Mouse (Mus musculus): ENCODE results near the gene Olfr1196. TPM values are rescaled to one million over a fixed set of nuclear protein-coding genes. Genes with fewer than 3 reads are reported as not detected.
"Not testable (repeated sequence)": the region's sequence is repeated elsewhere in the genome, so short reads cannot be mapped to it uniquely, and the experiment has no call there.

Gene Olfr1196
- total and polyA plus RNA-seq, 3 experiments: not detected

DNA sequence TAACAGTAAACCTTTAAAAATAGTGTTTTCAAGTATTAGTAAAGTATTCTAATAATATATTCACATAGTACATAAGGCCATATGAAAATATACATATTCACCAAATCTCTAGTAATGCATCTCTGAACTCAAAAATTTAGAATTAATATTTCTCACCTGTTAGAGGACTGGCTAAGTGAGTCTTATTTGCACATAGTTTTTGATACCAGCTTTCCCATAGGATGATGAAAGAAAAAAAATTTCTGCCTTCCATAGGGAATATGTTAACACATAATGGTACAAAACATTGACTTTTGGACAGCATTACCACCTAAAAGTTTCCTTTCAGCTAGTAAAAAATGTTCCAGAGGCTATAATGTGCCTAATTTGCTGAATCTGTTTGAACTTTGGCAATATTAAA lies 15.3 kb downstream of the Olfr1196 start, which contains the start of gene Olfr1195:
Gene Olfr1195 (minus strand): TSS at position 101 of the 400 bp plus-strand sequence.
- H3K27me3 ChIP-seq (ENCODE audit: control insufficient read depth in 1 of 2, insufficient read depth in 2 of 2, low read length in 2 of 2): no peaks in the 10 kb centered on the region
- no peak within 1 kb of the TSS for H3K4me3 ChIP-seq (ENCODE audit: control insufficient read depth in 1 of 2, insufficient read depth in 1 of 2, low read depth in 2 of 2, low read length in 2 of 2)
- H3K4me1 ChIP-seq (ENCODE audit: control insufficient read depth in 1 of 2, insufficient read depth in 2 of 2, low read length in 2 of 2): no peaks in the 10 kb centered on the region
- H3K36me3 ChIP-seq (ENCODE audit: control insufficient read depth in 1 of 2, insufficient read depth in 2 of 2, low read length in 2 of 2): no peaks in the 10 kb centered on the region
- no peak within 1 kb of the TSS for H3K27ac ChIP-seq (ENCODE audit: control insufficient read depth, low read depth, low read length)
- no peak within 1 kb of the TSS for H3K9ac ChIP-seq (ENCODE audit: control insufficient read depth, low read depth, low read length, poor library complexity, severe bottlenecking)
- no peak for TF ChIP-seq SMC3 (IDR thresholded peaks at IDR 0.05; ENCODE audit: low read depth, low read length)
- TF ChIP-seq USF2 (IDR thresholded peaks at IDR 0.05; ENCODE audit: borderline replicate concordance in 1 of 2, insufficient read depth in 1 of 2, low read depth in 1 of 2, low read length in 2 of 2): no peak
- no peak for TF ChIP-seq TBP (IDR thresholded peaks at IDR 0.05; ENCODE audit: low read depth, low read length)
- no peak for TF ChIP-seq NELFE (IDR thresholded peaks at IDR 0.05; ENCODE audit: low read depth, low read length)
- no peak for TF ChIP-seq MAX (IDR thresholded peaks at IDR 0.05; ENCODE audit: low read length)
- no peak for TF ChIP-seq ETS1 (IDR thresholded peaks at IDR 0.05; ENCODE audit: low read depth, low read length)
- TF ChIP-seq RCOR1 (IDR thresholded peaks at IDR 0.05; ENCODE audit: low read depth, low read length): no peak
- TF ChIP-seq POLR2A (IDR thresholded peaks at IDR 0.05; ENCODE audit: control insufficient read depth in 1 of 2, insufficient read depth in 1 of 2, low read depth in 1 of 2, low read length in 2 of 2, poor library complexity in 1 of 2): no peak
- no peak for TF ChIP-seq ZNF384 (IDR thresholded peaks at IDR 0.05; ENCODE audit: low read depth, low read length)
- no peak for TF ChIP-seq SIN3A (IDR thresholded peaks at IDR 0.05; ENCODE audit: low read length)
- no peak for TF ChIP-seq MAFK (IDR thresholded peaks at IDR 0.05; ENCODE audit: borderline replicate concordance, low read depth, low read length)
- TF ChIP-seq POLR2AphosphoS5 (IDR thresholded peaks at IDR 0.05; ENCODE audit: borderline replicate concordance, low read depth, low read length): no peak
- no peak for TF ChIP-seq TAL1 (IDR thresholded peaks at IDR 0.05; ENCODE audit: low read length)
- no peak for TF ChIP-seq EP300 (IDR thresholded peaks at IDR 0.05; ENCODE audit: low read depth in 1 of 2, low read length in 2 of 2)
- no peaks in the 10 kb centered on the region for H3K9me3 ChIP-seq (replicated peaks; ENCODE audit: insufficient read depth, low read length)
- H3K79me2 ChIP-seq (ENCODE audit: control insufficient read depth, insufficient read depth, low read length, poor library complexity): no peaks in the 10 kb centered on the region
- no peak for DNase-seq (ENCODE audit: low read depth, low spot score)

DNA sequence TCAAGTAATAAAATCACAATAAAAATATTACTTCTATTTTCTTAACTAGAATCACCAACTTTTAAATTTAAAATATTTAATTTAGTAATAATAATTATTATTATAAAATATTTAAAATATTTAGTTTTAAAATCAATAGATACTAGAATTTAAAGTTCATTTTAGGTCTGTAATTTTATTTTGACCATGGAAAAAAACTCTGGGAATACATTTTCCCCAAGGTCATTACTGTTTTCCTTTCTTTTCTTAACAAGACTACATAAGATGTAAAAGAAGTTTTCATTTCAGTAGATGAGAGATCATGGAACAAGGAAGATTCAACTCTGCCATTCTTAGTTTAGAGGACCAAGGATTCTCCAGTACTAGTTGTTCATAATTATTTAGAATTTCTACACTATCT lies 29.1 kb downstream of the Olfr1196 start, which contains the start of gene Olfr1193:
Gene Olfr1193 (plus strand): TSS at position 301 of the 400 bp plus-strand sequence.
- H3K27me3 ChIP-seq (ENCODE audit: control insufficient read depth in 1 of 2, insufficient read depth in 2 of 2, low read length in 2 of 2); H3K9ac ChIP-seq (ENCODE audit: control insufficient read depth, low read depth, low read length, poor library complexity, severe bottlenecking); H3K4me3 ChIP-seq (ENCODE audit: control insufficient read depth in 1 of 2, insufficient read depth in 1 of 2, low read depth in 2 of 2, low read length in 2 of 2); DNase-seq (ENCODE audit: low read depth, low spot score); H3K27ac ChIP-seq (ENCODE audit: control insufficient read depth, low read depth, low read length); H3K79me2 ChIP-seq (ENCODE audit: control insufficient read depth, insufficient read depth, low read length, poor library complexity); H3K4me1 ChIP-seq (ENCODE audit: control insufficient read depth in 1 of 2, insufficient read depth in 2 of 2, low read length in 2 of 2); H3K9me3 ChIP-seq (replicated peaks; ENCODE audit: insufficient read depth, low read length); H3K36me3 ChIP-seq (ENCODE audit: control insufficient read depth in 1 of 2, insufficient read depth in 2 of 2, low read length in 2 of 2): not testable (repeated sequence)

DNA sequence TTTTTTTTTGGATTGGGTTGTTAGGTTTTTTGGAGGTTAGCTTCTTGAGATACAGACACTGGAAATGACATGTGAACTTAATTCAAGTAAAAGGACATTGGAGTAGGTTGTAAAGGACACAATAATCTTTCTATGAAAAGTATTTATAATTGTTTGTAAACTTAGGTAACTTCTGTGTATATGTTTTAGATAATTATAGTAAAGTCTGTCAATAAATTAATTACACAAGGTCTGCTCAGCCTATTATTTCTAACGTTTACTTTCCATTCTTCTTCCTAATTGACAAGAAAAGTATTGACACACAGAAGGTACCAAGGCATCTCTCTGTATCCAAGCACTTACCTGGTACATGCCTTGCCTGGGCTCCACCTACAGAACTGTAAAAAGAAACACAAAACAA lies 56.2 kb downstream of the Olfr1196 start, which contains the start of gene Olfr1192-ps1:
Gene Olfr1192-ps1 (plus strand): TSS at position 301 of the 400 bp plus-strand sequence.
- no peaks in the 10 kb centered on the region for H3K27me3 ChIP-seq (ENCODE audit: control insufficient read depth in 1 of 2, insufficient read depth in 2 of 2, low read length in 2 of 2)
- no peak within 1 kb of the TSS for H3K27ac ChIP-seq (ENCODE audit: control insufficient read depth, low read depth, low read length)
- H3K79me2 ChIP-seq (ENCODE audit: control insufficient read depth, insufficient read depth, low read length, poor library complexity): no peaks in the 10 kb centered on the region
- TF ChIP-seq SIN3A (IDR thresholded peaks at IDR 0.05; ENCODE audit: low read length): no peak
- no peak for TF ChIP-seq ETS1 (IDR thresholded peaks at IDR 0.05; ENCODE audit: low read depth, low read length)
- no peak for TF ChIP-seq E2F4 (IDR thresholded peaks at IDR 0.05; ENCODE audit: borderline replicate concordance, low read depth, low read length)
- no peak for TF ChIP-seq NELFE (IDR thresholded peaks at IDR 0.05; ENCODE audit: low read depth, low read length)
- TF ChIP-seq CHD2 (IDR thresholded peaks at IDR 0.05; ENCODE audit: low read length): no peak
- TF ChIP-seq CHD1 (IDR thresholded peaks at IDR 0.05; ENCODE audit: low read depth, low read length): no peak
- TF ChIP-seq HCFC1 (IDR thresholded peaks at IDR 0.05; ENCODE audit: low read depth, low read length): no peak
- no peak for TF ChIP-seq GATA1 (IDR thresholded peaks at IDR 0.05; ENCODE audit: low read depth, low read length)
- no peak for DNase-seq (ENCODE audit: low read depth, low spot score)
- H3K9me3 ChIP-seq (replicated peaks; ENCODE audit: insufficient read depth, low read length): no peaks in the 10 kb centered on the region
- H3K36me3 ChIP-seq (ENCODE audit: control insufficient read depth in 1 of 2, insufficient read depth in 2 of 2, low read length in 2 of 2): no peaks in the 10 kb centered on the region
- no peak within 1 kb of the TSS for H3K9ac ChIP-seq (ENCODE audit: control insufficient read depth, low read depth, low read length, poor library complexity, severe bottlenecking)
- H3K4me1 ChIP-seq (ENCODE audit: control insufficient read depth in 1 of 2, insufficient read depth in 2 of 2, low read length in 2 of 2): no peaks in the 10 kb centered on the region
- H3K4me3 ChIP-seq (ENCODE audit: control insufficient read depth in 1 of 2, insufficient read depth in 1 of 2, low read depth in 2 of 2, low read length in 2 of 2): no peak within 1 kb of the TSS

All from MEL (cell line).